Mouse (Mus musculus) kidney, postnatal 25 days (tissue): ENCODE measurements at regions not wholly inside any gene's neighbourhood (a gene's known extent, or its start where the extent isn't known, plus 50 kb on each side); places are given as distances from the start of the nearest gene placed in this dataset.

Experiments used
- DNase-seq, 2 experiments: peaks; one replicate each; pipeline ENCODE4 v3.0.0; 2021; ENCODE audit warnings: mixed read lengths in 2 of 2

DNA sequence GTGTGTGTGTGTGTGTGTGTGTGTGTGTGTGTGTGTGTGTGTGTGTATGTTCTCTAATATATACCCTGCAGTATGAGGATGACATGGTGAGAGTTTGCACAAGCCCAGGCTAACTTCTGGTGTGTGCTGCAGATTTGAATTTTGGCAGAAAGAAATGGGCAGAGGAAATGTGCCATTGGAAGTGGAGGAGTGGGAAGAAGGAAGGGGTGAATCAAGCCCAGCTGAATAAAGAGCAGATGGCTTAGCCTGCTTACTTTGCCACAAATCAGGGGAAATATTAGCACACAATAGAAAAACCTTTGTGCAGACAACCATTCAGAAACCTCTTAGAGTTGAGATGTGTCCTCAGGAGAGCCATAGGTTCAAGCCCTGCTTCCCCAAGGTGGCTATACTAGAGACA lies 228.1 kb upstream of the Rgma start:
- peak in 1 of 2 experiments; percentile 2 for DNase-seq

DNA sequence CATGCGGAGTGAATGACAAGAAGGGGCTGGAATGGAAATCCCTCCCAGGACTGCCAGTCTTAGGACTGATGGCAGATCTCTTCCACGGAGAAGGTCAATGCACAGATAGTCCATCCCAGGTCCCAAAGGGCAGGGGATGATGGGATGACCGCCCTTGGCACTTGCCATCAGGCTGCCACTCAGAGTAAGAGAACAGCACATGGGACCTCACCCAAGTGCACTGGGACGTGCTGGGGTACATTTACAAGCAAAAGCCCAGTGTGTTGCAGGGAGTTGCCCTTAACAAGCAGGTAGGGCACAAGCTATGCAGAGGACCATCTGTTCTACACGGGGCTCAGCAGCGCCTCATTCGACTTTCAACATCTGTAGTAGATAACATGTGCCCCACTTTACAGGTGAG lies 224.9 kb upstream of the Rgma start:
- DNase-seq, result no peak

DNA sequence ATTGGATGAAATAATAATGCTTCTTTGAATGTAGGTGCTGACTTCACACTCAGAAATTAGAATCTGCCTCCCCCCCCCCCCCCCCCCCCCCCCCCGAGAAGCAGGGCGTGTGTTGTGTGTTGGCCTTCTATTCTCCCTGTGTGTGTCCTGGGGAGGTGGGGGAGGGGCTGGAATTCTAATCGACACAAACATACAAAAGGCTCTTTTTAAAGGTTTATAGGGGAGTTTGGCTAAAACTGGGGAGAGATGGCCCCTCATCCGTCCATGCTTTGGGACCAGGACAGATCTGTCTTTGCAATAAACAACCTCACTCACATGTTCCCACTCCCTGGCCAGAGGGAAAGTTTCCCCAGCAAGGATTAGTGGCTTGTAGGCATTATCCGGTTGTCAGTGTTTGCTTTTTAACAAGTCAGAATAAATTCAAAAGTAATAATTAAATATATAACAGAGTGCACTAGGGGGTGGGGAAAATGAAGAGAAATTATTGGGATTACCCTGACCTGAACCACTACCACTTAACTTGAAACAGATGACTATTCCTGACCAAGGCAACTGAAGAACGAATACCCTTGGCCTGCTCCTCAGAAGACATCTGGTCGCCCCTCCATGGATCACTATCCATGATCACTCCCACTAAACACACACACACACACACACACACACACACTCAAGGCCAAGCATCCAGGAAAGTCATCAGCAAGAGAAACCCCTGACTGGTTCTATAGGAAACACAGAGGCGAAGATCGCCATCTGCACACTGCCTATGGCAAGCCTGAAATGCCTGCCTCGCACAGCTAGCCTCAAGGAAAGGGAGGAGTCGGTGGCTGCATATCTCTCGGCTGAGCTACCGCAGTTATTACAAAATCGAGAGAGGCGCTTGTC lies 223.5 kb upstream of the Rgma start:
- DNase-seq, result peak in 1 of 2 experiments; percentile 15

DNA sequence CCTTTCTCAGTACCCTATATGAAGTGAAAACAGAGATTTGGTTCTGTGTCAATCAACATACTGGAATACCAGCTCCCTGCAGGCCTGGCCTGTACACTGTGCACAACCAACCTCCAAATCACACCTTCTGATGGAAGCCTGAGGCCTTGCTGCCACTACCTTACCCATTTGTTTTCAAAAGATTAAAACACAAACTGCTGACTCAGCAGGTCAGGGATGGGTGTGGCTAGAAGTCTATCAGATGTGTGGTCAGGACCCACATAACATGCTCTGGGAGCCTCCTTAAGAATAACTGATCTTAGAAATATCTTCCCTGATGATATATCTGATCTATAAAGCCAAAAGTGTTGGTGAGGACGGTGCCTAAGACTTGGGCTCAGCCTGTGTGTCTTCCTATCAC lies 221.6 kb upstream of the Rgma start:
- no peak for DNase-seq

DNA sequence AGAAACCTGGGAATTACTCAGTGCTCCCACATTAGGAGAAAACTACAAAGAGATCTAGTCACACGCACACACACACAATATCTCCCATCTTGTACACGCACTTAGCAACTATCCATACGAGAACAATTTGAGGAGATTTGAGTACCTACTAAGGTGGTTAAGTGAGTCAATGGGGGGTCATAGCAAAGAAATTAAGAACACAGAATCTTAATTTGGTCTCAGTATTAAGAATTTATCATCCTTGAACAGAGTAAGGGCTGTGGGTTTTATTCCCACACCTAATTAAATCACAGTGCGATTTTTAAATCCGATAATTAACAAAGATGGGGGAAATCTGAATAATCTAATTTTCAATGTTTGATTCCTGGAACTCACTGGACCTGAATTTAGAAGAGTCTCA lies 216.5 kb upstream of the Rgma start:
- DNase-seq, result no peak

DNA sequence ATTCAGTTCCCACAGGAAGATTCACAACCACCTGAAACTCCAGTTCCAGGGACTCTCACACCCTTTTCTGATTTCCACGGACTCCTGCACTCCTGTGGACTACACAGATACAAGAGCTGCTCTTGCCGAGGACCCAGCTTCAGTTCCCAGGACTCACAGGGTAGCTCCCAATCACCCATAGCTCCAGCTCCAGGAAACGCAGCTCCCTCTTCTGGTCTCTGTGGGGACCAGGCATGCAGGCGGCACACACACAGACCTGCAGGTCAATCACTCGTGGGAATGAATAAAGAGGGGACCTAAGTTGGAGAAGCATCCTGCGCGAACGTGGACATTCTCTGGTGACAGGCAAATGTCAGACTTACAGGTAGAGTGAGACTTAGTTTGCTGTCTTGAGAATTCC lies 214.3 kb upstream of the Rgma start:
- DNase-seq, result no peak

DNA sequence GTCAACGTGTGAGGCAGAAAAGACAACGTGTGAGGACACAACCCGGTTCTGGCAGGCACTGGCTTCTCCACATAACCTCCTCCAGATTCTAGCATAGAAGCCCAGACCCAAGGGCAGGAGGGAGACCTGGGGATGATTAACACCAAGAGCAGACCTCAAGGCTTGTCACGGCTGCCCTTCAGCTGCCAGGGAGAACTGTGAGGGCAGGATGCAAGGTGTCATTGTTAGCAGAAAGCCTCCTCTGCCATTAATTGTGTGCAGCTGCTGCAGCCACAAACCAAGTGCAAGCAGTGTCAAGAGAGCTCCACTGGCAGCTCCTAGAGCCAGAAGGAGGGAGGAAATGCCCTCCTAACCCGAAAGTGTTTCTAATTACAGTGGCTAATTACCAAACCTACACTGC lies 211.6 kb upstream of the Rgma start:
- no peak for DNase-seq

DNA sequence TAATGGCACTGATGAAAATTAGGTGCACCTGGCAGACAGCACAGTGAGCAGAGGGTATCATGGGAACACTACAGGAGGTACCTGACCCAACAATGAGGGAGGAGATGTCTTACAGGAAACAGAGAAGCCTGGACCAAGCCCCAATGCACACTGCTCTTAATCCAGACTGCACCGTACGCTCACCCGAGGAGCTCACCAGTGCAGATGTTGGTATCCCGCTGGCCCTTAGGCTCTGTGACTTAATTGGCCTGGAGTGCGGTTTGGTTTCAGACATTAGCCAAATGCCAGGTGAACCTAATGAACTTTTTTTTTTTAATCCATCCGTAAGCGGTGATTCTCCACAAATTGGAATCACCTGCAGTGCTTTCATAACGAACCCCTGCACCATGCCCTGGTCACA lies 209.8 kb upstream of the Rgma start:
- no peak for DNase-seq

DNA sequence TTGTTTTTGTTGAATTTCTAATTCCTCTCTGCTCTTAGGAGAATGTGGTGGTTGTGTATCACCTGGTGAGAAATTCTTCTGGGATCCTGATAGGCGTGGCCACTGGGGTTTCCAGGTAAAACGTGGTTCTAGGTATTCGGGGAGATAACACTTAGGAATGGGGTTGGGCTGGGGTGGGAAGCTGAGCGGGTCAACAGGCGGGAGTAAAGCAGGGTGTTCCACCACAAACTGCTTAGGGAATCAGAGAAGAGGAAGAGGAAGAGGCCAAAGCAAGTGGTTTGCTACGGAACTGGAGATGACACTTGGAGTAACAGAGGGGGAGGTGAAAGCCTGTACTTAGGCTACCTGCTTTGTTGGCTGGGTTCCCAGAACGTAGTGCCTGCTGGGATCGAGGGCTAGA lies 205.9 kb upstream of the Rgma start:
- DNase-seq, result peak in 1 of 2 experiments; percentile 2

DNA sequence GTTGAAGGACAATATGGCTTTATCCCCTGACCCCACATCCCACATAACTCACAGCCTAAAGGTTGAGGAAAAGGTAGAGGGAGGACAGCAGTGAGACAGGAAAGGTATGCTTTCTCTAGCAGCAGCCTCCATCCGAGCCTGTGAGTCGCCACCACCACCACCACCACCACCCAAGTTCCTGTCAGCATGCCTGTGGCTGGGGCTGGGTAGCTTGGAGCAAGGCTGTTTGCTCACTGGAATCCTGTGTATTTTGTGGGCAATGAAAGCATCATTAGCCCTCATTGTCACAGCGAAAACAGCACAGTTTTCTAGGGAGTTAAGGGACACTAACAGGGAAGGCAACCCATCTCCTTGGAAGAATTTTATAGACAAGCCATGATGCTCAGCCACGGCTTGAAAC lies 202.7 kb upstream of the Rgma start:
- DNase-seq, result peak in 1 of 2 experiments; percentile 18

DNA sequence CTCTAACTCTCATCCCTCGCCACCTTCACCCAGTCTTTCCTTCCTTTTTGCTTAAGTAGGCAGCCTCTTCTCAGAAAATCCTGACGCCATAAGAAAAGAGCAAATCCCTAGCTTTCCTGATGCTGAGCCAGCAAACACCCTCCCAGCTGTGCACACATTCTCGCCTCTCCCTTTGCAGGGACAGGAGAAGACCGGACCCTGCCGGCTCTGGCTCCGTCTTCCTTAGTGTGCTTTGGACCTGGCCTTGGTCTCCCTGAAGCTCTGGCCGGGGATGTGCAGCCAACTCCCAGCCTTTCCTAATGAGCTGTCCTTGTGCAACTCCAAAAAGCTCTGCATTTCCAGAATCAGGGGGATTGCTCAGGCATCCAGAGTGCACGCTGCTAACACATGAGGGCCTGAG lies 191.5 kb upstream of the Rgma start:
- no peak for DNase-seq

DNA sequence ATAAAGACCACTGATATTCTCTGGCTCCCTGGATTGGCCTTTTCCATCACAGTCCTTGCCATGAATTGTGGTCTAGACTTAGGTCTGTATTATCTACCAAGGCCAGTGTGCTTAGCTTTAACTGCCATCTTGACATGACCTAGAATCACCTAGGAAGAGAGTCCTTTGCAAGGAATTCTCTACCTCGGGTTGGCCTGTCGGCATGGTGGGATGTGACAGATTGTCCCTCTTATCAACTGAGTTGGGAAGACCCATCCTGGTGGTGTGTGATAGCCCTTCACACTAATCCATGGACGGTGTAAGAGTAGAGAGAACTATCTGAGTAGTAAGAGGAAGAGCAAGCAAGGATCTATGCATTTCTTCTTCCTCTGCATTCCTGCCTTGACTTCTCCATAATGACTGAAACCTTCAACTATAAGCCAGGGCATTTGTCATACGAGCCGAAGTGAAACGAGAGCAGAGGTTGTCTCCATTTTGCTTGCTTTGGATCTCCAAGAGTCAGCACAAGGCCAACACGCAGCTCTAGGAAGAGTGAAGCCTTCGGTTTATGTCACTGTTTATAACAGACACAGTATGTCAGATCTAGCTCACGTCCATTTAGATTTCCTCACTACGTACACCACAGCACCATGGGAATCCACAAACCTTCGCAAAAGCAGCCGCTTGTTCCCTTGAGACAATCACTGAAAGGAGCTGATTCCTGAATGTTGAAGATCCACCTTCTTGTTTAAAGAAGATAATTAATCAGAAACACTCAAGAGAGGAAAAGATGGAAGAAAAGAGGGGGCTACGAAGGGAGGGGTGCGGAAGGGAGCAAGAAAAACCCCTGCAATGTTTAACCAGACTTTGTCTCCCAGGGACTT lies 190.9 kb upstream of the Rgma start:
- no peak for DNase-seq

DNA sequence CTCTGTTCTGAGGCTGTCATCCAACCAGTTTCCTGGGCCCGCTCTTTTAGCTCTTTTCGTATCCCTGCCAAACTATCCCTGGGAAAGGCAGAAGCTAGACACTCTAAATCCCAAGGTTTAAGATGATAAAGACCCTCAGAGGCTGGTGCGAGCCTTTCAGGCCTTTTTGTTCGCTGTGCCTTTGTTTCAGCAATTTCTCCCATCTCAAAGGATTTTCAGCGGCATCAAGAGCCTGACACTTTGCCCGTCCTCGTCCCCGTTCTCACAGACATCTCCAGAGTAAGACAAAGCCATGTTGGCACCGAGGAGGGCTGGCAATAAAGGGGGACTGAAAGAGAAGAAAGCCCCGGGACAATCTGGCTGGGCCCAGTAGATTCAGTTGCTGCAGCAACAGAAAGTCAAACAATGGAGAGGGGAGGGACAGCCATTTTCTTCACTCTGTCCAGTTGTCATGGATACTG lies 190.2 kb upstream of the Rgma start:
- DNase-seq, result no peak

DNA sequence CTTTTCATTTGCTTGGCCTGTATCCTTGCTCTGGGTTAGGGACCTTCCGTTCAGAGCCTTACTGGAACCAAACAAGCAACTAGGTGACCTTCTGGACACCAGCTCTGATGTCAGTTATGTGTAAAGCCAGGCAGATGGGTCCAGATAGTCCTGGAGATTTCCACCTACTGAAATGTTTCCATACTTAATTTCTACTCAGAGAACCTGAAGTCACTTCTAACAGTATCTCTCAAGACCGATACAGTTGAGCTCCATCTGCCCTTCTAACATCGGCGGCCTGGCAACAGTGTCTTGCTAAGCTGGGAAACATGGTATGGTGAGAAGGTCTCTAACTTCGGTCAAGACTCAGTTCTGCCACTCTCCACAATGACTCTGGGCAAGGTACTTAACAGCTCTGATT lies 189.7 kb upstream of the Rgma start:
- DNase-seq, result no peak

DNA sequence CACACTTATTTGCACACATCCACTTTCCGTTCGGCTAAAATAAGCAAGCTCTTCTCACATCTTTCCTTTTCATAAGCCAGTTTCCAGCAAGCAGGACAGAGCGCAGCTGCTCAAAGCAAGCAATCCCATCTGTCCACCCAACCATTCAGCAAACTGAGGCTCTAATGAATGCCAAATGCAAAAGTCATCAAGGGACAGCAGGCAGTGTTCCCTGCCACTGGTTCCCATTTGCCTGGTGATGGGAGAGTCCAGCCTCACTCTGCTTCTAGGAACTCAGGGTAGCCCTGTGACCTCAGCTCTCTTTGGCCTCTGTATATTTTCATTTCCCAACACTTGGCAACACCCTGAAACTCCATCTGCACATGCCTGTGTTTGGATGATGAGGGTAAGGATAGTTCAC lies 188.8 kb upstream of the Rgma start:
- DNase-seq, result no peak

DNA sequence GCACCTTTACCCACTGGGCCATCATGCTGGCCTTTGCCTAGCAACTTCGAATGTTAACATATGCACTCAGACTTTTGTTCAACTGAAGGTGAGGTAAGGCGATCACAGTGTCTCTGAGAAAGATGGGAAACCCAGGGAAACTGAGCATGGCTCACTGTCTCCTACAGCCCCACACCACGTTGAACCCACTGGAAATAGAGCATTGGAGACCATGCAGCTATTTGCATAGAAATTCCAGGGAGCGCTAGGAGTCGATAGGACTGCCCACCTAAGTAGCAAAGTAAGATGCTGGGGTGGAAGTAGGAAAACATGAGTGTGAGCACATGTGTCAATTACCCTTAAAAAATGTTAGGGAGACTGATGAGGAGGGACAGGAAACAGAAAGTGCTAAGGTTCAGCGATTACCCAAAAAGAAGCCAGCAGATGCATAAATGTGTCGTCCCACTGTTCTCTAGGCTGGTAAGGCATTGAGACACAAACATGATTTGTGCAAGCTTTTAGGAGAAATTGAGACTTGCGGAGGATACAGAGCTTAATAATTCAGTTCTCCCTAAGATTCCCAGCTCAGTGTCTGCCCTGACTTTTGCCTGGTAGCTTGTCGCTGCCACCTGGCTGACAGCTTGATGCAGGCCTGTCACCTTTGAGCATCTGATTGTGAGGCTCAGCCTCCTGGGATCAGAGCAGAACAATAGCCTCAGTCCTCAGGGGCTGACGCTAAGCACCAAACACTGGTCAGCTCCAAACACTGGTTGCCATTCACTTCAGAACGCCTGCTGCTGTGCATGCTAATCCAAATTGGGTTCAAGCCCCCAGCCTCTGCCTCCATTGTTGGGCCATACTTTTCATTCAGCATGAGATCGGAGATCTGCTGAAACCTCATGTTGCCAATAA lies 183.7 kb upstream of the Rgma start:
- no peak for DNase-seq

DNA sequence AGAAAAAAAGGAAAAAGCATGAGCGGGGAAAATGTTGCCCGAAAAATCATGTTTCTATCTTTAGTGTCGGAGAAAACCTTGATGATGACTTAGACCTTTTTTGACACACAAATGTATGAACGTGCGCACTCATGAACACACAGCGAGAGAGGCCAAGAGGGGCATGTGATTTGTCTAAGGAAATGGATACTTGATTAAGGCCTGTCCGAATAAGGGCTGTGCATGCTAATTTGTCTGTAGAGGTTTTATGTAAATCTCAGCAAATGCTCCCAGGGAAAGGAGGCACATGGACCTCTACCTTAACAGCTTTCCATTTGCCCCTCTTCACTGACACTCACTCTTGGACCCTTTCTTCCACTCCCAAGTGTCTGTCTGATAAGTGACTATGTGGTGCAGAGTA lies 182.5 kb upstream of the Rgma start:
- DNase-seq, result no peak

DNA sequence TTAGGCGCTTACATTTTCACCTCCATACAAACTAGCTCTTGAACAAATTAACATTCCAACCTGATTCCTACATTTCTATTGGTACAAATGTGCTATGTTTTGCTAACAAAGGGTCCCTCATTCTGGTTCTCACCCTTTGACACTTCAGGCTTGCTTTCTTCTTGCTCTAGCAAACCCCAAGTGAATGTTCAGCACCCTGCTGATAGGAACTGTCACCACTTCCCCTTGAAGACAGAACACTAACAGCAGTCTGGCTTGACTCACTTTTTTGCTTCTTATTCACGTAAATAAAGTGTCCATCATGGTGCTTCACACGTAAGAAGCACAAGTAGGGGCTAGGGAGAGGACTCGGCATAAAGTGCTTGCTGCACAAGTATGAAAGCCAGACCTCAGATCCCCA lies 180.0 kb upstream of the Rgma start:
- DNase-seq, result no peak

DNA sequence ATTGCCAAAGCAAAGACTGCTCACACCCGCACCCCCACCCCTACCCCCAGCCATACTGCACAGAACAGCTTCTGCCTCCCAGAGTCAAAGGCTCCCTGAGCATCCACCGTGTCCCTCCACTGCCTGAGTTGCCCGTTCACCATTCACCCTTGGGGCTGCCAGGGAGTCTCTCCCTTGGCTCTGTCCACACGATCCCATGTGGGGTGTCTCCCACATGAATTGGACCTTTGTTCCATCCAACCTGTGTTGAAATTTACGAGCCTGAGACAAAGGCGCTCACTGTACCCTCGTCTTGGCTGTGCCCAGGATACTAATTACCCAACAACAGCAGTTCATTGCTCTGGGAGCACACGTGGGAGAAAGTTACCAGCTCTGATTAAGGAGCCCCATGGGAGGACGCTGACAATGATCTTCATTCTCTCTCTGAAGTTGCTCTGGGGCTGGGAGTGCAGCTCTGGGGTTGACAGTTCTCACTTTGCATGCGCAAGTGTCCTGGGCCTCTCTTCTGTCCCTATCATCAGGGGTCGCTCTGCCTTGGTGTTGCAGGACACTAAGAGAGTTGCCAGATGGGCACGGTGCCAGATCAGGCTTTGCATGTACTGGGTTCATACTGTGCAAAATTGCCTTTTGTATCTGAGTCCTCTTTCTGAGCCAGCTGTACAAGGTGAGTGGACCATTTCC lies 178.3 kb upstream of the Rgma start:
- DNase-seq, result peak in 1 of 2 experiments; percentile 18

DNA sequence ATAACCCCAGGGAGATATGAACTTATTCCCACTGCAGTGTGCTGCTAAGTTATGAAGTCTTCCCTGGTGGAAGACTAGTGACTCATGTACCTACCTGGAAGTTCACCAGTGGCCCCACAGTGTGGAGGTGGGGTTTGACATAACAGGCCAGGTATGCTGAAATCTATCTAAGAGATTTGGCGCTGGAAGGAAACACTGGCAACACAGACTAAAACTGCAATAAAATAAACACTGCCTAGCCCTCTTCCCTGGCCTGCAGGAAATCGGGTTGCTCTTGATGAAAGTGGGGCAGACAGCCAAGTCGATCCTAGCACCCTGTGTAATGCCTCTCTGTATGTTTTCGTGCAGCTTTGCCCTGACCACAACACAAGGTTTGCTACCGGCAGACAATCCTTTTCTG lies 177.2 kb upstream of the Rgma start:
- no peak for DNase-seq

DNA sequence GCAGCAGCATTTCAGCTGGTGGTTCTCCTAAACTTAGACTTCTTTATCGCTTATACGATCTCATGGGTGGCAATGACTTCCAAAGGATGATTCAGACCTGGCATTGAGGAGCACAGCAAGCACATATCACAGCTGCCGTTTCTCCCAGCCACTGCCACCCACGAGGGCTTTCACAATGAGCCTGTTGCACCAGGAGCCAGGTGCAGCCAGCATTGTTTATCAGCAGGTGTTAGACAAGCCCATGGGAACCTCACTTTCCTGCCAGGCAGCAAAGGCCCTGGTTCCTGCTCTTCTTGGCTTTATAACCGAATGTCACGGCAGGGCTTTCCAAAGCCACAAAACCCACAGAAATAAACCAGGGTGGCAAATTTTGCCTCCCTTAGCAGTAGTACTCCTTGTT lies 175.3 kb upstream of the Rgma start:
- no peak for DNase-seq

DNA sequence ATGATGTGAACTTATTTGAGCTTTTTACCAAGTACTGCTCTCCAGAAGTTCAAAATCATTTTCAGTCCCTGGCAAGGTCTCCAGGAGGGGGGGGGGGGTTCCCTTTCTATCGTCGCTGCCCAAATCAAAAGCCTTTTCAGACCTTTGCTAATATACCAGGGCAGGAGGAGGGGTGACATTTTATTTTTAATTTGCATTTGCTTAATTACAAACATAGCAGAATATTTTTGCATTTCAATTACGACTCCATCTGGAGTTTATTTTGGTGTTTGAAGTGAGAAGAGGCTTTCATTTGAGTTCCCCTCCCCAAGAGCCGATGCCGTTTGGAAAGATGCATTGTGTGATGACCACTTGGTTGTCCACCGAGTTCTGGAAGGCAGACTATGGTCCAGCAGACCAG lies 174.0 kb upstream of the Rgma start:
- DNase-seq, result no peak
